Mouse (Mus musculus) heart, adult 18-20 months (tissue): ENCODE measurements at regions not wholly inside any gene's neighbourhood (a gene's known extent, or its start where the extent isn't known, plus 50 kb on each side); places are given as distances from the start of the nearest gene placed in this dataset.

Source experiments
- DNase-seq, 2 experiments: peaks; one replicate each; pipeline ENCODE4 v3.0.0; 2021 to 2022; ENCODE audit warnings: mixed read lengths in 1 of 2

GRCm38 (mm10) chr10:46826639-46827038 lies 1249.0 kb downstream of the Hace1 start:
- no peak for DNase-seq

DNA sequence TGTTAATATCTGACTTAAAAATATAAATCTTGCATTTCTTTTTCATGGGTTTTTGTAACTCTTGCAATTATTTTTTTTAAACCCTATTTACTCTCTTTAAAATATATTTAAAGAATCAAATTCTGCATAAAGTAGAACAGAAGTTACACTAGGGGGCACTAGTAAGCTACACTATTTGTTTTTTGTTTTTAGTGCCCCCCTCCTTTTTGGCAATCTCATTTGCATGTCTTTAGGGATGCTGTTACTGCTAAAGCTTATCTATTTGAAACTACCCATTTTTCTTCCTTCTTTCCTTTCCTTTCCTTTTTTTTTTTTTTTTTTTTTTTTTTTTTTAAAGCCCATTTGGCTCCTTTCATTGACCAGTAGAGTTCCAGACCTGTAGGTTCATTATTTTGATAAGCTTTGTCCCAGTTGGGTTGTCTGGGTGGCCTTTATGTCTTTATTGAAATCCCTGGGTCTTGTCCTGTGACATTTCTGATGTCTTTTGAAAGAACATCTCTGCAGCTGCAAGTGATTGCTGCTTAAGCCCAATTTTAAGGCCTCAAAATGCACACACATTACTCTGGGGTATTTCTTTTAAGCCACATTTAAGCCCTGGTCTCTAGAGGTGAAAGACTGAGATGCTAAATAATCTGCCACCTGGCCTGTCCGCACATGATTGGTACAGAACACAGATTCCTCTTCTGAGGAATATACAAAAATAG lies 1249.6 kb downstream of the Hace1 start:
- no peak for DNase-seq

DNA sequence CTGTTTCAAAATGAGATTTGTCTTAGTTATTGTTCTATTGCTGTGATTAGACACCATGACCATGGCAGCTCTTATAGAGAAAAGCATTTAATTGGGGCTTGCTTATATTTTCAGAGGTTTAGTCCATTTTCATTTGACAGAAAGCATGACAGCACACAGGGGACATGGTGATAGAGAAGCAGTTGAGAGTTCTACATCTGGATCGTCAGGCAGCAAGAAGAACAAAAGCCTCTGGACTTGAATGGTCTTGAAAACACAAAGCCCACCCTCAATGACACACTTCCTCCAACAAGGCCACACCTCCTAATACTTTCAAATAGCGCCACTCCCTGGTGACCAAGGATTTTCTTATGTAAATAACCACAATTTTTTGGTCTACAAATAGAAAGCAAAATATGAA lies 1250.5 kb downstream of the Hace1 start:
- no peak for DNase-seq

GRCm38 (mm10) chr10:46845578-46846314 lies 1268.1 kb downstream of the Hace1 start:
- no peak for DNase-seq
